Mouse (Mus musculus): ENCODE results near the gene Slc8b1. TPM values are rescaled to one million over a fixed set of nuclear protein-coding genes. Genes with fewer than 3 reads are reported as not detected.

Slc8b1 gene
- total RNA-seq, 2 experiments from 2014 or later, result 4.5 to 7.5 TPM

GRCm38 (mm10) chr5:120477993-120478392 lies 33.0 kb upstream of the Slc8b1 start:
- H3K27ac ChIP-seq, result no peak overlapping the region
- TF ChIP-seq CTCF (IDR thresholded peaks at IDR 0.05), result no peak
- intact Hi-C loops (cut with DNase I), result no loop called here
- no peak overlapping the region for H3K4me3 ChIP-seq
- no peak for DNase-seq (ENCODE audit: extremely low spot score in 1 of 2, low spot score in 2 of 2)

- DNase-seq (ENCODE audit: extremely low spot score in 1 of 2, low spot score in 2 of 2), result no peak
- Histone ChIP-seq H3K4me3 (no peak overlapping the region), H3K27ac (no peak overlapping the region)
- intact Hi-C loops (cut with DNase I), result no loop called here
- peak; percentile 39 for TF ChIP-seq CTCF (IDR thresholded peaks at IDR 0.05)
These were observed 31.4 kb upstream of the Slc8b1 start for GRCm38 (mm10) chr5:120479538-120479937.

GRCm38 (mm10) chr5:120481205-120481604 lies 29.8 kb upstream of the Slc8b1 start:
- DNase-seq (ENCODE audit: extremely low spot score in 1 of 2, low spot score in 2 of 2), result no peak
- H3K4me3 ChIP-seq, result no peak overlapping the region
- no peak overlapping the region for H3K27ac ChIP-seq
- intact Hi-C loops (cut with DNase I), result no loop called here
- no peak for TF ChIP-seq CTCF (IDR thresholded peaks at IDR 0.05)

GRCm38 (mm10) chr5:120483399-120483798 lies 27.6 kb upstream of the Slc8b1 start:
- intact Hi-C loops (cut with DNase I), result no loop called here
- no peak overlapping the region for H3K4me3 ChIP-seq
- H3K27ac ChIP-seq, result no peak overlapping the region
- DNase-seq (ENCODE audit: extremely low spot score in 1 of 2, low spot score in 2 of 2), result no peak
- TF ChIP-seq CTCF (IDR thresholded peaks at IDR 0.05), result no peak

- intact Hi-C loops (cut with DNase I), result no loop called here
- no peak overlapping the region for H3K4me3 ChIP-seq
- no peak for TF ChIP-seq CTCF (IDR thresholded peaks at IDR 0.05)
- DNase-seq (ENCODE audit: extremely low spot score in 1 of 2, low spot score in 2 of 2), result no peak
- no peak overlapping the region for H3K27ac ChIP-seq
These were observed 23.1 kb upstream of the Slc8b1 start for GRCm38 (mm10) chr5:120487844-120488243.

- no peak for TF ChIP-seq CTCF (IDR thresholded peaks at IDR 0.05)
- intact Hi-C loops (cut with DNase I), result no loop called here
- Histone ChIP-seq H3K27ac (peak overlapping the region; percentile 55), H3K4me3 (no peak overlapping the region)
- DNase-seq (ENCODE audit: extremely low spot score in 1 of 2, low spot score in 2 of 2), result peak in 1 of 2 experiments; percentile 47
These were observed 20.2 kb upstream of the Slc8b1 start for GRCm38 (mm10) chr5:120490679-120491192.

GRCm38 (mm10) chr5:120492437-120492836 lies 18.5 kb upstream of the Slc8b1 start:
- Histone ChIP-seq H3K27ac (no peak overlapping the region), H3K4me3 (no peak overlapping the region)
- DNase-seq (ENCODE audit: extremely low spot score in 1 of 2, low spot score in 2 of 2), result no peak
- intact Hi-C loops (cut with DNase I), result no loop called here
- peak; percentile 47 for TF ChIP-seq CTCF (IDR thresholded peaks at IDR 0.05)

- no peak overlapping the region for H3K4me3 ChIP-seq
- TF ChIP-seq CTCF (IDR thresholded peaks at IDR 0.05), result no peak
- intact Hi-C loops (cut with DNase I), result no loop called here
- no peak overlapping the region for H3K27ac ChIP-seq
- DNase-seq (ENCODE audit: extremely low spot score in 1 of 2, low spot score in 2 of 2), result no peak
These were observed 17.5 kb upstream of the Slc8b1 start for GRCm38 (mm10) chr5:120493440-120493839.

GRCm38 (mm10) chr5:120493873-120494395 lies 17.0 kb upstream of the Slc8b1 start:
- no peak overlapping the region for H3K27ac ChIP-seq
- intact Hi-C loops (cut with DNase I), result no loop called here

GRCm38 (mm10) chr5:120495064-120495702 lies 15.8 kb upstream of the Slc8b1 start:
- intact Hi-C loops (cut with DNase I), result no loop called here
- Histone ChIP-seq H3K4me3 (no peak overlapping the region), H3K27ac (peak overlapping the region; percentile 36)
- peak in 1 of 2 experiments; percentile 35 for DNase-seq (ENCODE audit: extremely low spot score in 1 of 2, low spot score in 2 of 2)
- TF ChIP-seq CTCF (IDR thresholded peaks at IDR 0.05), result no peak

More at GRCm38 (mm10) chr5:120493873-120494395, 17.0 kb upstream of the Slc8b1 start:
- DNase-seq (ENCODE audit: extremely low spot score in 1 of 2, low spot score in 2 of 2), result no peak
- H3K4me3 ChIP-seq, result no peak overlapping the region
- TF ChIP-seq CTCF (IDR thresholded peaks at IDR 0.05), result no peak

GRCm38 (mm10) chr5:120495703-120496226 lies 15.2 kb upstream of the Slc8b1 start:
- no peak for DNase-seq (ENCODE audit: extremely low spot score in 1 of 2, low spot score in 2 of 2)
- Histone ChIP-seq H3K4me3 (no peak overlapping the region), H3K27ac (peak overlapping the region; percentile 29)
- no peak for TF ChIP-seq CTCF (IDR thresholded peaks at IDR 0.05)
- intact Hi-C loops (cut with DNase I), result no loop called here

GRCm38 (mm10) chr5:120497071-120497470 lies 13.9 kb upstream of the Slc8b1 start:
- H3K4me3 ChIP-seq, result no peak overlapping the region
- DNase-seq (ENCODE audit: extremely low spot score in 1 of 2, low spot score in 2 of 2), result no peak
- intact Hi-C loops (cut with DNase I), result no loop called here
- H3K27ac ChIP-seq, result no peak overlapping the region
- TF ChIP-seq CTCF (IDR thresholded peaks at IDR 0.05), result no peak

Data from left cerebral cortex, adult 2 months (tissue).